Mouse (Mus musculus) right cerebral cortex, postnatal 4 days (tissue): ENCODE measurements around the gene Stx5a.

ENCODE experiments used
- DNase-seq: peaks from one replicate; pipeline ENCODE4 v3.0.0-alpha.2; 2022

The Stx5a gene

DNA sequence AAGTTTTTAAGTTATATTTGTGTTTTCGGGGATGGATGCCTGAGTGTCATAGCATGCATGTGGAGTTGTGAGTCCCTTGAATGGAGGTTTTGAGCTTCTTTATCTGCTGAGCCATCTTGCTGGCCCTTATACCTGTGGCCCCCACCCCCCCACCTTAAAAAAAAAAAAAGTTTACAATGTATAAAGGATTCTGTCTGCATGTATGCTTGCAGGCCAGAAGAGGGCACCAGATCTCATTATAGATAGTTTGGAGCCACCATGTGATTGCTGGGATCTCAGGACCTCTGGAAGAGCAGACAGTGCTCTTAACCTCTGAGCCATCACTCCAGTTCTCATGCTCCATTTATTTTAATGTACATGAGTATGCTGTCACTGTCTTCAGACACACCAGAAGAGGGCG lies 6.2 kb downstream of the Stx5a start:
- DNase-seq, result no peak

- DNase-seq, result no peak
Measured at GRCm38 (mm10) chr19:8755652-8756051, 14.4 kb downstream of the Stx5a start.

DNA sequence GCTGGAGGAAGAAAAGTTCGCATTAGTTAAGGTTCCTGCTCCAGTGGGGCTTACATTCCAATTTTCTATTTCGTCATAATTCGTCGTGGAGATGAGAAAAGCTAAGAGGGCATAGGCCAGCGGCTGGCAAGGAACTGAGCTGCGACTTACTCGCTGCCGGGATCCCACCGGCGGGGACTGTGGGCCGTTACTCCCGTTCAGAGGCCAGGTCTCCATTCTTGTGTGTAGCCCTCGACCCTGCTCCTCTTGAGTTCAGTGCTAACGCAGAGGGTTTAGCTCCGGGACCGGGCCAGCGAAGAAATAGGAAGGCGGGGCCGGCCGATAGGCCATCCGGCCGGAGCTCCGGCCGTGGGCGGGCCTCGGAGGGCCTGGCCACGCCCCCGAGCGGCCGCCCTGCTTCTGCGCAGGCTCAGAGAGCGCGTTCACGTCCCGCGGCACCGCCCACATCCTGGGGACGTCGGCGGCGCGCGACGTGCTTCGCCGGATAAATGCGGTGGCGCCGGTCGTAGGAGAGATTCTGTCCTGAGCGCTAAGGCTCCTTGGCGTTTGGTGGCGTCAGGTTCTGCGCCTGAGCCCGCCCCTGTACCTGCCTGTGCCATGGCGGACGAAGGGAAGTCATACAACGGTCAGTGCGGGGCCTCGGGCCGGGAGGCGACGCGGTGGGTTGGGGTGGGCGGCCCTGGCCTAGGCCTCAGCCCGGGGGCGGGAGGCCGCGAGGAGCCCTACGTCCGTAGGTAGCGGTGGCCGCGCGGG lies 15.6 kb downstream of the Stx5a start, which contains the start of gene Nxf1:
Gene Nxf1, plus strand, starts transcription at position 439 of the 753 bp plus-strand sequence.
- peak; percentile 92 for DNase-seq

- DNase-seq, result no peak
Measured at GRCm38 (mm10) chr19:8757471-8757998, 16.3 kb downstream of the Stx5a start.

DNA sequence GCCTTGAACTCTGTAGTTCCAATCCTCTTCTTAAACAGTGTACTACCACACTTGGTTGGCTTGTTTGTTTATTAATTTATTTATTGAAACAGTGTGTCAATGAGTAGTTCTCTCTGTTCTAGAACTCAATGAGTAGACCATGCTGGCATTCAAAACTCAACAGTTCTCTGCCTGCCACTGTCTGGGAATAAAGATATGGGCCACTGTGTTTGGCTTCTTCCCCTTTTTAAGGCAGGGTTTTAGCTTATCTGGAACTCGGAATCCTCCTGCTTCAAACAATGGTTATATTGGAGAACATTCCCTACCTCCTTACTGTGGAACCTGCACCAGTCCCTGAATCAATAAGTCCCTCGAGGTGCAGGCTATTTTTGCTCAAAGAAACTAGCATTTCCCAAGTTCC lies 17.7 kb downstream of the Stx5a start:
- no peak for DNase-seq

DNA sequence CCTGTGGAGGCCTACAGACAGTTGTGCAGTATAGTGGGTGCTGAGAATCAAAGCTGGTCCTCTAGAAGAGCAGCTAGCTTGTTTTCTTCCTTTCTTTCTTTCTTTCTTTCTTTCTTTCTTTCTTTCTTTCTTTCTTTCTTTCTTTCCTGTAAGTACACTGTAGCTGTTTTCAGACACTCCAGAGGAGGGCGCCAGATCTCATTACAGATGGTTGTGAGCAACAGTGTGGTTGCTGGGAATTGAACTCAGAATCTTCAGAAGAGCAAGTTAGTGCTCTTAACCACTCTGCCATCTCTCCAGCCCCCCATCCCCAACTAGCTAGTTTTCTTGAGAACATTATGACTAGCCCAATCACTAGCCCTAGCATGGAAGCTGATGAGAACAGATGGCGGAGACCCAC lies 19.5 kb downstream of the Stx5a start:
- DNase-seq, result no peak

DNA sequence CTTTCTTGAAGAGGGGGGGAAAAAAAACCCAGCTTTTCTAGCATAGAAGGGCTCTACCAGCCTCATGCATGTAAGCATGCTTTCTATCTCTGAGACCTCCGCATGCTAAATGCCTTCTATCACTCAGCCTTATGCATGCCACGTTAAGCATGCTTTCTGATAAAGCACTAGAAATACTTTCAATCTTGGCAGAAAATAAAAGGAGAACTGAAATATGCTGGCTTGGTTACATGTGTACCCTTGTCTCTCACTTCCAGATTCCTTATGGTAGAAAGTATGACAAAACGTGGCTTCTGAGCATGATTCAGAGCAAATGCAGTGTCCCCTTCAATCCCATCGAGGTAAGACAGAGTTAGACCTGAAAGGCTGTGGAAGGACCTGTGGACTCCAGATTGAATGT lies 22.1 kb downstream of the Stx5a start:
- DNase-seq, result no peak

DNA sequence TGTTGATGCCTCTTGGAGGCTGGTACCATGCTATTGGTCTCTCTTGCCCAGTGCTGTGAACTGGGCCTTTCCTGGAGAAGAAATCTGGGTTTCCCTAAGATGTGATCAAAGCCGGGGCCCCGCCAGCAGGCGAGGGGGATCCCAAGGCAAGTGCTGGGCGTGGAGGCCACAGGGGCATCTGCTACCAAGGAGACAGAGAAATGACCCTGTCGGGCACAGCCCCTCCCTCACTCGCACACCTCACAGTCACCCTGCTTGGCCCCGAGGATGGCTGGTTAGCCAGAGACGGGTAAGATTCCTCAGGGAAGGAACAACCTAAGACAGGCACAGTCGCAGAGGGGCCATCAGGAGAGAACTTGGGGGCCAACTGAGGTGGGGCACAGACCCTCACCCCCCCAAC lies 24.3 kb downstream of the Stx5a start:
- no peak for DNase-seq

- DNase-seq, result peak; percentile 79
Measured at GRCm38 (mm10) chr19:8770567-8771270, 29.5 kb downstream of the Stx5a start, which contains the start of gene Tmem223. TSS of gene Tmem223 (plus strand) at chr19:8770996.

DNA sequence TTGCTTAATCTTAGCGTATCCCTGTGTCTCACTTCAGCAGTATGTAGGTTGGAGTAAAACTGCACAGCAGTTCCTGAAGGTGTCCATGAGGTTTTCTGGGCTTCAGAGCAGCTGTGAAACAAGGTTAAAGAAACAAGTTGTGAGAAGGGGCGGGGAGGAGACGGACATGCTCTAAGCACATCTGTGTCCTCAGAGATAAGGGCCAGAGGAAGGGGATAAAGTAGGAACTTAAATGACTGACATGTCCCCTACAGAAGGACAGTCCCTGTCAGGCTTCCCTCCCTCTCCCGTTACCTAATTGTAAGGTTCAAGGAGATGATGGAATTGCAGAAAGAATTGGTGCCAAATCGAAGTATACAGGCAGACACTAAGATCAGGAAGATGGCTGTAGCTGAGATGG lies 31.8 kb downstream of the Stx5a start:
- DNase-seq, result no peak

- DNase-seq, result no peak
Measured at GRCm38 (mm10) chr19:8773409-8773808, 32.2 kb downstream of the Stx5a start.

DNA sequence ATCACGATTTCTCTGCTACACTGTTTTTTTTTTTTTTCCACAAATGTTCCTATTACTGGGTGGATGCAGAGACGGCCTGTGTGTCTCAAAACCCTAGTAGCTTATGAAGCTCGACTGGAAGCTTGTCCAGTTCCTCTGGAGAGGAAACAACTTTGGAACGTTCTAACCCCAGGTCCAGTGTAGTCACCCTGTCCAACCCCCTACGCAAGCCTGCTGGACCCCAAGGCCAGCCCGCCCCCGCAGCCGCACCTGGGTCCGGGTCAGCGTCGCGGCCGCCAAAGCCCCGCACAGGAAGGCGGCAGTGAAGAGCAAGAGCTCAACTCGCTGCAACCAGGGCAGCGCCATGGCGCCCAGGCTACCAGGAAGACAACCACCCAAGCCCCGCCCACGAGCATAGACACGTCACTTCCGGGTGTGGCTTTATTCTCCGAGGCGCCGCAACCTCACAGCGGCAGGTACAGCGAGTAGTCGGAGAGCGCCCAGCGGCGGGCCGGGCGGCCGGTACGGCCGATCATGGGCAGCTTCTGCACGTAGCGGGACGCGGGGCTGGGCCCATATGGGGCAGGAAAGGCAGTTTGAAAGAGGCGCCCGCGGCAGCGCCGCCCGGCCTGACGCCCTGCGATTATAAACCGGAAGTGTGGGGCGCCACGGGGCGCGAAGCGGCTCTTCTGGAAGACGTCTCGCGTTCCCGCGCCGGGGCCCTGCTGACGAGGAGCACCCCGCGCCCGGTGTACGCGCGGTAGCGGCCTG lies 33.0 kb downstream of the Stx5a start, which contains the start of gene Tmem179b:
Gene Tmem179b, minus strand, starts transcription at position 382 of the 750 bp plus-strand sequence.
- peak; percentile 96 for DNase-seq

- no peak for DNase-seq
Measured at GRCm38 (mm10) chr19:8774951-8775421, 33.8 kb downstream of the Stx5a start.

DNA sequence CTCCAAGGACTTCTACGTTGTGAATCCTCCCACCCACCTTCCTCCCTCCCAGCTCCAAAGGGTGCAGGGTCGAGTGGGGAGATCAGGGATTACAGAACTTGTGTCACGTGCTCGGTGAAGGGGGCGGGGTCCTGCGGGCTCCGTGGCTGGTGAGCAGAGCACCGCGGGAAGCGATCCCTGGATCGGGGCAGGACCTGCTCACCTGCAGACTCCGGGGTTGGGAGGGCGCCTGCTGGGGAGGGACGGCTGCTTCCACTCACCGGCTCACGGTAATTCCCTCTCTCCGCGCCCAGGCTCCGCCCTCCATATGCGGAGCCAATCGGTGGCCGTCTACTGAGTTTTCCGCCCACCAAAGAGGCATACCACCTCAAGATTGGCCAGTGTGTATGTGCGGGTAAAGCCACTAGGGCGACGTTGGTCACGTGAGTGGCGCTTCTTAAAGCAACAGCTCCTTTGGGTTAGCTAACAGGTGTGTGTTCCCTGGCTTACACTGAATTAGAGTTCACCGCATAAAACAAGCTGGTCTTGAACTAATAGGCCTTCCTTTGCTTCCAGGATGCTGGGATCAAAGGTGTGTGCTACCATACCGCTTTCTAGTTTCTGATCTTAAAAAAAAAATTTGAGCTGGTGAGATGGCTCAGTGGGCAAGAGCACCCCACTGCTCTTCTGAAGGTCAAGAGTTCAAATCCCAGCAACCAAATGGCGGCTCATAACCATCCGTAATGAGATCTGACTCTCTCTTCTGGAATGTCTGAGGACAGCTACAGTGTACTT lies 45.0 kb downstream of the Stx5a start, which contains the start of gene Taf6l:
Gene Taf6l, minus strand, starts transcription at position 410 of the 774 bp plus-strand sequence.
- peak; percentile 81 for DNase-seq

DNA sequence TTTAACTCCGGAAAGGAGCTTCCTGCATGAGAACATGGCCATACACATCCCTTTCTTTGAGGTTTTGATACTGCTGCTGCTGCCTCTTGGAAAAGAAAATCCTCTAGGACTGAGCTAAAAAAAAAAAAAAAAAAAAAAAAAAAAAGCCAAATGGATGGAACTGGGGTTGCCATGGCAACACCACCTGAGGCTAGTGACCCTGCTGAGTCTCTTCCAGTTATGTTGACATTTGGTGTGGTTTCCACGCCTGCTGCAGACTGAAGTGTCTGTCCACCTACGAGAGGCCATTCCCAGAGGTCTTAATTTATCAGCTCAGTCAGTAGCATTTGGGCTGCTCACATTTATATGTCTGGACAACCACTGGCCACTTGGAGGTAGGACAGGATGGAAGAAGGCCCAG lies 47.3 kb downstream of the Stx5a start:
- DNase-seq, result no peak

DNA sequence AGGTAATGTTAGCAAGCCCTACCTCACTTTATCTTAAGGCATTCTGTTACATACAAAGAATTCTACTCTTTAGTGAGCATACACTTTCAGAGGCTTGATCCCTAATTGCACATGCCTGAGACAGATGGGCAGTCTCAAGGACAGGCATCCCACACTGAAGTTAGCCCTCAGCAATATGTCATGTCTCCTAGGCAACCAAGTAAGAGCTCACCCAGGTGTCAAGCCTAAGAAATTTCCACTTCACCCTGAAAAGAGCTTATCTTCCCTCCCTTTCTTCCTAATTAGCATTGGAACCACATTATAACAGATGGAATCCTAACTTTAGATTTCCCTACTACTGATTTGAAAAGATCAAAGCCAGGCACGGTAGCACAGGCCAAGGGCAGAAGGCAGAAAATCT lies 48.0 kb downstream of the Stx5a start:
- DNase-seq, result no peak

DNA sequence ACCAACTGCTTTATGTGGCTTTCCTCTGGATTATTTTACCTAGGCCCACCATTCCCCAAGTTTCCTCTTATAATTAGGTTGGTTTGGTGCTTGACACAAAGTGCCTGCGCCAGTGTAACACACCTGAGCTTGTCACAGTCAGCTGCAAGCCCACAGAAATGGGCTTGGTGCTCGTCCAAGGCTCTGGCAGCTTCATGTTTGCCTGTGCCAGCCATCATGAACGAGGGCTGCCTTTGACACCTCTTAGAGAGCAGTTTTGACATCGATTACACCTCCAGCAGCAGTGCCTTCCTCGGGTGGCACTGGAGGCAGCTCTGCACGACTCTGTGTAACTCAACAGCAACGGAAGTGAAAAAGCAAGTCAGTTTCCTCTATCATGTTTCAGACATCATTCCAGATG lies 49.0 kb downstream of the Stx5a start:
- DNase-seq, result no peak

- peak; percentile 83 for DNase-seq
Measured at GRCm38 (mm10) chr19:8798264-8798946, 57.2 kb downstream of the Stx5a start, which contains the start of gene Polr2g. TSS of gene Polr2g (minus strand) at chr19:8798577.

GRCm38 (mm10) chr19:8798947-8799315 lies 57.7 kb downstream of the Stx5a start:
- no peak for DNase-seq

- peak; percentile 80 for DNase-seq
Measured at GRCm38 (mm10) chr19:8802130-8802821, 61.1 kb downstream of the Stx5a start, which contains the start of gene Zbtb3. TSS of gene Zbtb3 (plus strand) at chr19:8802555.
